Mouse (Mus musculus): ENCODE measurements at regions not wholly inside any gene's neighbourhood (a gene's known extent, or its start where the extent isn't known, plus 50 kb on each side); places are given as distances from the start of the nearest gene placed in this dataset.

GRCm38 (mm10) chr8:49281254-49281653 lies 437.5 kb upstream of the Tenm3 start:
- no peak for TF ChIP-seq POLR2A (IDR thresholded peaks at IDR 0.05; ENCODE audit: insufficient read length, low read depth)
- no peak for TF ChIP-seq SRF (IDR thresholded peaks at IDR 0.05; ENCODE audit: control insufficient read depth, insufficient read length, low read depth)
- no peak for TF ChIP-seq USF1 (IDR thresholded peaks at IDR 0.05; ENCODE audit: low read depth)

All from myocyte (in vitro differentiated cells).